Mouse (Mus musculus) forebrain, postnatal 0 days (tissue): ENCODE results near the gene Ikzf3. TPM values are rescaled to one million over a fixed set of nuclear protein-coding genes. Genes with fewer than 3 reads are reported as not detected.

Experiments used
- ATAC-seq: fragments of 200-750 bp; cut with Nextera tagmentation; 2 replicates; pipeline ENCODE4 v1.8.0; 2017; ENCODE audit warnings: mild to moderate bottlenecking, moderate library complexity
- DNase-seq: peaks from one replicate; pipeline ENCODE4 v3.0.0-alpha.2; 2015
- H3K27ac ChIP-seq: fragments of 300-500 bp; sonication (generic); 2 replicates; pipeline ENCODE4 v1.5.1; 2014; ENCODE audit warnings: low read depth, mild to moderate bottlenecking, antibody characterized with exemption, low read length, moderate library complexity, mixed read lengths
- H3K27me3 ChIP-seq: fragments of 300-500 bp; sonication (generic); 2 replicates; pipeline ENCODE4 v1.6.1; 2014; ENCODE audit warnings: mild to moderate bottlenecking, low read length, mixed read lengths; ENCODE audit not compliant: insufficient read depth
- H3K36me3 ChIP-seq: fragments of 300-500 bp; sonication (generic); 2 replicates; pipeline ENCODE4 v1.6.1; 2014; ENCODE audit warnings: mild to moderate bottlenecking, moderate library complexity; ENCODE audit not compliant: insufficient read depth
- H3K4me1 ChIP-seq: fragments of 300-500 bp; sonication (generic); 2 replicates; pipeline ENCODE4 v1.6.1; 2014; ENCODE audit warnings: antibody characterized with exemption; ENCODE audit not compliant: insufficient read depth
- H3K4me2 ChIP-seq: fragments of 300-500 bp; sonication (generic); 2 replicates; pipeline ENCODE4 v1.6.1; 2014; ENCODE audit warnings: low read depth, mild to moderate bottlenecking, moderate library complexity
- H3K4me3 ChIP-seq: fragments of 300-500 bp; sonication (generic); 2 replicates; pipeline ENCODE4 v1.5.1; 2014; ENCODE audit warnings: low read depth, low read length, mixed read lengths
- H3K9ac ChIP-seq: fragments of 300-500 bp; sonication (generic); 2 replicates; pipeline ENCODE4 v1.6.1; 2014; ENCODE audit warnings: mild to moderate bottlenecking
- H3K9me3 ChIP-seq: fragments of 300-500 bp; sonication (generic); 2 replicates; pipeline ENCODE4 v1.6.1; 2016; ENCODE audit warnings: low read length
- CTCF ChIP-seq: sonication (generic); IDR thresholded peaks from 2 replicates; pipeline ENCODE4 v1.5.1; 2016; ENCODE audit warnings: antibody characterized with exemption, control low read depth, low read depth
- WGBS: fragments of 180-500 bp; shearing (Covaris S2); extraction: QIAGEN DNeasy Blood & Tissue Kit; methylation state at CpG from one replicate; pipeline ENCODE4 v1.1.7; 2014; 5-methylcytosine and 5-hydroxymethylcytosine counted together
- polyA plus RNA-seq: library from polyadenylated mRNA; unstranded; fragments of >200 nt; fragmentation: Nextera tagmentation; extraction: Ambion mirVana; gene quantifications from 2 replicates; pipeline ENCODE4 v1.2.1, GENCODE M21; 2015
- total RNA-seq: library from RNA; depleted of rRNA; stranded (reverse); fragments of >200 nt; gene quantifications from 2 replicates; pipeline ENCODE4 v1.2.3, GENCODE M21; 2014

The Ikzf3 gene
- total and polyA plus RNA-seq, 2 experiments from 2014 or later, result 0.14 to 0.21 TPM

GRCm38 (mm10) chr11:98479940-98480497 lies 65.8 kb downstream of the Ikzf3 start:
- Histone ChIP-seq H3K9ac (no peak overlapping the region), H3K27me3 (no peaks in the 10 kb centered on the region), H3K4me1 (no peaks in the 10 kb centered on the region), H3K9me3 (no peaks in the 10 kb centered on the region), H3K27ac (no peak overlapping the region), H3K4me2 (no peak overlapping the region), H3K4me3 (no peak overlapping the region), H3K36me3 (no peaks in the 10 kb centered on the region)
- no peak for ATAC-seq
- no peak for DNase-seq
- no peak for TF ChIP-seq CTCF
- WGBS, result 92% methylated on average over 12 of the region's 12 CpGs

- Histone ChIP-seq H3K4me3 (no peak overlapping the region), H3K36me3 (no peaks in the 10 kb centered on the region), H3K27ac (no peak overlapping the region), H3K9ac (no peak overlapping the region), H3K27me3 (no peaks in the 10 kb centered on the region), H3K4me2 (no peak overlapping the region), H3K4me1 (no peaks in the 10 kb centered on the region), H3K9me3 (no peaks in the 10 kb centered on the region)
- no peak for ATAC-seq
- DNase-seq, result no peak
- 82% methylated on average over 13 of the region's 13 CpGs for WGBS
- no peak for TF ChIP-seq CTCF
Observed at GRCm38 (mm10) chr11:98479026-98479939, 66.5 kb downstream of the Ikzf3 start.

- no peak for TF ChIP-seq CTCF
- DNase-seq (no peak), ATAC-seq (no peak)
- no peak overlapping the region for H3K4me3 ChIP-seq
- H3K4me1 ChIP-seq, result no peaks in the 10 kb centered on the region
- H3K9ac ChIP-seq, result no peak overlapping the region
- no peaks in the 10 kb centered on the region for H3K9me3 ChIP-seq
- H3K36me3 ChIP-seq, result no peaks in the 10 kb centered on the region
- no peaks in the 10 kb centered on the region for H3K27me3 ChIP-seq
- H3K4me2 ChIP-seq, result no peak overlapping the region
- WGBS, result 76% methylated on average over 14 of the region's 14 CpGs
- H3K27ac ChIP-seq, result no peak overlapping the region
Observed at GRCm38 (mm10) chr11:98477011-98477701, 68.7 kb downstream of the Ikzf3 start.

- H3K27me3 ChIP-seq, result no peaks in the 10 kb centered on the region
- WGBS, result 84% methylated on average over 4 of the region's 4 CpGs
- no peak overlapping the region for H3K27ac ChIP-seq
- no peak overlapping the region for H3K4me2 ChIP-seq
- no peak for DNase-seq
- no peak for TF ChIP-seq CTCF
- no peak overlapping the region for H3K4me3 ChIP-seq
- no peaks in the 10 kb centered on the region for H3K9me3 ChIP-seq
- H3K9ac ChIP-seq, result no peak overlapping the region
- no peaks in the 10 kb centered on the region for H3K4me1 ChIP-seq
- no peak for ATAC-seq
- no peaks in the 10 kb centered on the region for H3K36me3 ChIP-seq
Observed at GRCm38 (mm10) chr11:98476434-98476807, 69.4 kb downstream of the Ikzf3 start.

DNA sequence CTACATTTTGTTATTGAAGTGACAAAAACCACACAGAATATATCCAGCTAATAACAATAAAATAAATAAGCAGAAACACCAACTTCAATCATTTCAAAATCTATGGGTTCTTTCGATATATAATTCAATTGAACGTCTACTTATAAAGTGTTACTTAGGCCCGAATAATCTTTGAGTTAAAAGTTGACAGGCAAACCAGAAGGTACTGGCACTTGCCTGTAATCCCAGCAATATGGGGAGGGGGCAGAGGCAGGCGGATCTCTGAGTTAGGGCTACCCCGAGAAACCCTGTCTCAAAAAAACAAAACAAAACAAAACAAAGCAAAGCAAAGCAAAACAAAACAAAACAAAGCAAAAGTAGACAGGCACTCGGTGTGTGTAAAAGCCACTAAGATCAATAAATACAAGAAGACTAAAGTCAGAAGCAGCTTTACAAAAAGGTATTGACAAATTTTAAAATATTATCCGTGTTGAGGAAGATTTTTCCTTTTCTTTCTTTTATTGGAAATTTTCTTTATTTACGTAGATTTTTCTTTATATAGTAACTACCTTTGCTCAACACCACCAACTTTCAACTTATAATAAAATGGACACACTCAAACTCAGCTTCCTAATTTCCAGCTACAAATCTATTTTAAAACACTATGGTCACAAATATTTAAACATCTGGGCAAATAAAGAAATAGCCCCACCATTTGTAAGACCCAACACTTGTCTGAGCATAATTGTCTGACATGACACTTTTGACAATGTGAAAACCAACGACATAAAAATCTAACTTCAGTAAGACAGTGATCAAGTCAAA lies 70.0 kb downstream of the Ikzf3 start:
- H3K27me3 ChIP-seq, result no peaks in the 10 kb centered on the region
- no peaks in the 10 kb centered on the region for H3K4me1 ChIP-seq
- H3K4me2 ChIP-seq, result no peak overlapping the region
- no peaks in the 10 kb centered on the region for H3K36me3 ChIP-seq
- no peak for ATAC-seq
- H3K4me3 ChIP-seq, result no peak overlapping the region
- no peak overlapping the region for H3K9ac ChIP-seq
- H3K9me3 ChIP-seq, result no peaks in the 10 kb centered on the region
- DNase-seq, result no peak
- no peak overlapping the region for H3K27ac ChIP-seq
- no peak for TF ChIP-seq CTCF
- WGBS, result 88% methylated on average over 9 of the region's 9 CpGs

- DNase-seq (no peak), ATAC-seq (no peak)
- H3K9ac ChIP-seq, result no peak overlapping the region
- H3K27ac ChIP-seq, result no peak overlapping the region
- H3K36me3 ChIP-seq, result no peaks in the 10 kb centered on the region
- TF ChIP-seq CTCF, result no peak
- no peaks in the 10 kb centered on the region for H3K4me1 ChIP-seq
- no peaks in the 10 kb centered on the region for H3K27me3 ChIP-seq
- no peaks in the 10 kb centered on the region for H3K9me3 ChIP-seq
- no peak overlapping the region for H3K4me3 ChIP-seq
- WGBS, result 88% methylated on average over 11 of the region's 11 CpGs
- no peak overlapping the region for H3K4me2 ChIP-seq
Observed at GRCm38 (mm10) chr11:98474967-98475366, 70.9 kb downstream of the Ikzf3 start.
